Mouse (Mus musculus): Measurements from ENCODE around the gene Lef1. TPM values are rescaled to one million over a fixed set of nuclear protein-coding genes. Genes with fewer than 3 reads are reported as not detected.

The Lef1 gene
- polyA plus RNA-seq, 1 experiment, result 4.3 TPM

- WGBS, result 60% methylated on average over 13 of the region's 13 CpGs
Measured at GRCm38 (mm10) chr3:131102191-131102774, 8.0 kb upstream of the Lef1 start.

GRCm38 (mm10) chr3:131105362-131105761, 4.9 kb upstream of the Lef1 start:
- 63% methylated on average over 8 of the region's 8 CpGs for WGBS
- no peak for TF ChIP-seq CTCF (IDR thresholded peaks at IDR 0.05; ENCODE audit: control insufficient read depth, insufficient read depth, low read length)
- no peak for TF ChIP-seq POLR2A (IDR thresholded peaks at IDR 0.05; ENCODE audit: borderline replicate concordance, control insufficient read depth, low read depth, low read length)

More at GRCm38 (mm10) chr3:131102191-131102774, 8.0 kb upstream of the Lef1 start:
- Histone ChIP-seq H3K27ac (ENCODE audit: control insufficient read depth, insufficient read depth, low read depth, low read length, poor library complexity) (no peak overlapping the region), H3K4me1 (ENCODE audit: control insufficient read depth, insufficient read depth, low read length) (no peaks in the 10 kb centered on the region; the same call in 1 of the 2 replicates), H3K4me3 (replicated peaks; ENCODE audit: control insufficient read depth, low read depth, low read length) (no peak overlapping the region)
- TF ChIP-seq POLR2A (IDR thresholded peaks at IDR 0.05; ENCODE audit: borderline replicate concordance, control insufficient read depth, low read depth, low read length) (no peak), CTCF (IDR thresholded peaks at IDR 0.05; ENCODE audit: control insufficient read depth, insufficient read depth, low read length) (no peak)

GRCm38 (mm10) chr3:131105940-131106401, 4.3 kb upstream of the Lef1 start:
- TF ChIP-seq CTCF (IDR thresholded peaks at IDR 0.05; ENCODE audit: control insufficient read depth, insufficient read depth, low read length), result no peak
- TF ChIP-seq POLR2A (IDR thresholded peaks at IDR 0.05; ENCODE audit: borderline replicate concordance, control insufficient read depth, low read depth, low read length), result no peak
- Histone ChIP-seq H3K4me3 (replicated peaks; ENCODE audit: control insufficient read depth, low read depth, low read length) (peak overlapping the region; percentile 45), H3K4me1 (ENCODE audit: control insufficient read depth, insufficient read depth, low read length) (no peaks in the 10 kb centered on the region; the same call in 1 of the 2 replicates), H3K27ac (ENCODE audit: control insufficient read depth, insufficient read depth, low read depth, low read length, poor library complexity) (peak overlapping the region; percentile 34)
- WGBS, result 1% methylated on average over 36 of the region's 36 CpGs

More at GRCm38 (mm10) chr3:131105362-131105761, 4.9 kb upstream of the Lef1 start:
- Histone ChIP-seq H3K4me3 (replicated peaks; ENCODE audit: control insufficient read depth, low read depth, low read length) (no peak overlapping the region), H3K4me1 (ENCODE audit: control insufficient read depth, insufficient read depth, low read length) (no peaks in the 10 kb centered on the region; the same call in 1 of the 2 replicates), H3K27ac (ENCODE audit: control insufficient read depth, insufficient read depth, low read depth, low read length, poor library complexity) (no peak overlapping the region)

GRCm38 (mm10) chr3:131106451-131107291, 3.6 kb upstream of the Lef1 start:
- Histone ChIP-seq H3K4me1 (ENCODE audit: control insufficient read depth, insufficient read depth, low read length) (no peaks in the 10 kb centered on the region; the same call in 1 of the 2 replicates), H3K4me3 (replicated peaks; ENCODE audit: control insufficient read depth, low read depth, low read length) (peak overlapping the region; percentile 27), H3K27ac (ENCODE audit: control insufficient read depth, insufficient read depth, low read depth, low read length, poor library complexity) (peak overlapping the region; percentile 34)
- WGBS, result 2% methylated on average over 45 of the region's 45 CpGs
- TF ChIP-seq POLR2A (IDR thresholded peaks at IDR 0.05; ENCODE audit: borderline replicate concordance, control insufficient read depth, low read depth, low read length) (no peak), CTCF (IDR thresholded peaks at IDR 0.05; ENCODE audit: control insufficient read depth, insufficient read depth, low read length) (no peak)

- Histone ChIP-seq H3K4me3 (replicated peaks; ENCODE audit: control insufficient read depth, low read depth, low read length) (no peak overlapping the region), H3K4me1 (ENCODE audit: control insufficient read depth, insufficient read depth, low read length) (no peaks in the 10 kb centered on the region; the same call in 1 of the 2 replicates), H3K27ac (ENCODE audit: control insufficient read depth, insufficient read depth, low read depth, low read length, poor library complexity) (no peak overlapping the region)
- TF ChIP-seq POLR2A (IDR thresholded peaks at IDR 0.05; ENCODE audit: borderline replicate concordance, control insufficient read depth, low read depth, low read length) (no peak), CTCF (IDR thresholded peaks at IDR 0.05; ENCODE audit: control insufficient read depth, insufficient read depth, low read length) (no peak)
- 4% methylated on average over 34 of the region's 34 CpGs for WGBS
Measured at GRCm38 (mm10) chr3:131107301-131108093, 2.8 kb upstream of the Lef1 start.

GRCm38 (mm10) chr3:131108094-131108653, 2.1 kb upstream of the Lef1 start:
- no peaks in the 10 kb centered on the region; the same call in 1 of the 2 replicates for H3K4me1 ChIP-seq (ENCODE audit: control insufficient read depth, insufficient read depth, low read length)
- no peak overlapping the region for H3K27ac ChIP-seq (ENCODE audit: control insufficient read depth, insufficient read depth, low read depth, low read length, poor library complexity)
- 8% methylated on average over 9 of the region's 9 CpGs for WGBS
- TF ChIP-seq POLR2A (IDR thresholded peaks at IDR 0.05; ENCODE audit: borderline replicate concordance, control insufficient read depth, low read depth, low read length), result no peak
- no peak for TF ChIP-seq CTCF (IDR thresholded peaks at IDR 0.05; ENCODE audit: control insufficient read depth, insufficient read depth, low read length)
- no peak overlapping the region for H3K4me3 ChIP-seq (replicated peaks; ENCODE audit: control insufficient read depth, low read depth, low read length)

- H3K4me1 ChIP-seq (ENCODE audit: control insufficient read depth, insufficient read depth, low read length), result no peaks in the 10 kb centered on the region; the same call in 1 of the 2 replicates
- no peak overlapping the region for H3K27ac ChIP-seq (ENCODE audit: control insufficient read depth, insufficient read depth, low read depth, low read length, poor library complexity)
- H3K4me3 ChIP-seq (replicated peaks; ENCODE audit: control insufficient read depth, low read depth, low read length), result no peak overlapping the region
- WGBS, result 5% methylated on average over 15 of the region's 15 CpGs
- TF ChIP-seq CTCF (IDR thresholded peaks at IDR 0.05; ENCODE audit: control insufficient read depth, insufficient read depth, low read length), result no peak
- TF ChIP-seq POLR2A (IDR thresholded peaks at IDR 0.05; ENCODE audit: borderline replicate concordance, control insufficient read depth, low read depth, low read length), result no peak
Measured at GRCm38 (mm10) chr3:131109066-131109685, 1.1 kb upstream of the Lef1 start.
